Mouse (Mus musculus) heart, postnatal 0 days (tissue): ENCODE measurements at regions not wholly inside any gene's neighbourhood (a gene's known extent, or its start where the extent isn't known, plus 50 kb on each side); places are given as distances from the start of the nearest gene placed in this dataset.

Source experiments
- ATAC-seq: fragments of 200-750 bp; cut with Nextera tagmentation; 2 replicates; pipeline ENCODE4 v1.8.0; 2017; ENCODE audit warnings: low read depth, moderate number of reproducible peaks, moderate library complexity; ENCODE audit not compliant: insufficient read depth
- DNase-seq: peaks from one replicate; pipeline ENCODE4 v3.0.0-alpha.2; 2016; ENCODE audit warnings: low spot score
- H3K27ac ChIP-seq: fragments of 300-500 bp; sonication (generic); 2 replicates; pipeline ENCODE4 v1.5.1; 2014; ENCODE audit warnings: low read depth, mild to moderate bottlenecking
- H3K27me3 ChIP-seq: fragments of 300-500 bp; sonication (generic); 2 replicates; pipeline ENCODE4 v1.6.1; 2014; ENCODE audit warnings: low read length, mixed read lengths; ENCODE audit not compliant: control insufficient read depth, insufficient read depth
- H3K36me3 ChIP-seq: fragments of 300-500 bp; sonication (generic); replicated peaks from 2 replicates; pipeline ENCODE4 v1.6.1; 2014; ENCODE audit warnings: low read length, mixed read lengths; ENCODE audit not compliant: control insufficient read depth, insufficient read depth
- H3K4me1 ChIP-seq: fragments of 300-500 bp; sonication (generic); 2 replicates; pipeline ENCODE4 v1.6.1; 2014; ENCODE audit warnings: antibody characterized with exemption; ENCODE audit not compliant: control insufficient read depth, insufficient read depth
- H3K4me2 ChIP-seq: fragments of 300-500 bp; sonication (generic); 2 replicates; pipeline ENCODE4 v1.6.1; 2014; ENCODE audit warnings: low read depth, mild to moderate bottlenecking, low read length, moderate library complexity
- H3K4me3 ChIP-seq: fragments of 300-500 bp; sonication (generic); 2 replicates; pipeline ENCODE4 v1.5.1; 2014; ENCODE audit warnings: low read depth, low read length
- H3K9ac ChIP-seq: fragments of 300-500 bp; sonication (generic); replicated peaks from 2 replicates; pipeline ENCODE4 v1.6.1; 2014; ENCODE audit warnings: low read depth, low read length, mixed read lengths
- H3K9me3 ChIP-seq: fragments of 300-500 bp; sonication (generic); replicated peaks from 2 replicates; pipeline ENCODE4 v1.6.1; 2016; ENCODE audit warnings: low read length; ENCODE audit not compliant: control insufficient read depth
- CTCF ChIP-seq: IDR thresholded peaks from 2 replicates; pipeline ENCODE4 v1.5.1; 2016; ENCODE audit warnings: antibody characterized with exemption, control low read depth, low read depth
- EP300 ChIP-seq: IDR thresholded peaks from 2 replicates; pipeline ENCODE4 v1.6.1; 2016; ENCODE audit warnings: antibody characterized with exemption, low read depth
- WGBS: fragments of 180-500 bp; shearing (Covaris S2); extraction: QIAGEN DNeasy Blood & Tissue Kit; methylation state at CpG from one replicate; pipeline ENCODE4 v1.1.7; 2014; 5-methylcytosine and 5-hydroxymethylcytosine counted together

- Histone ChIP-seq H3K4me2 (no peak overlapping the region), H3K36me3 (no peaks in the 10 kb centered on the region), H3K9ac (no peak overlapping the region), H3K9me3 (no peaks in the 10 kb centered on the region), H3K4me3 (no peak overlapping the region), H3K27ac (no peak overlapping the region), H3K4me1 (no peaks in the 10 kb centered on the region), H3K27me3 (no peaks in the 10 kb centered on the region)
- ATAC-seq (no peak), DNase-seq (no peak)
- WGBS = 58% methylated on average over 4 of the region's 4 CpGs
- TF ChIP-seq CTCF = no peak
- no peak for TF ChIP-seq EP300
Measured at GRCm38 (mm10) chr4:56238496-56239488, 501.1 kb upstream of the Gm26657 start.

- DNase-seq (no peak), ATAC-seq (no peak)
- WGBS = 62% methylated on average over 7 of the region's 7 CpGs
- TF ChIP-seq CTCF (no peak), EP300 (no peak)
- no peaks in the 10 kb centered on the region for H3K9me3 ChIP-seq
- no peaks in the 10 kb centered on the region for H3K4me1 ChIP-seq
- H3K27me3 ChIP-seq = no peaks in the 10 kb centered on the region
- no peak overlapping the region for H3K27ac ChIP-seq
- no peak overlapping the region for H3K9ac ChIP-seq
- no peaks in the 10 kb centered on the region for H3K36me3 ChIP-seq
- no peak overlapping the region for H3K4me3 ChIP-seq
- no peak overlapping the region for H3K4me2 ChIP-seq
Measured at GRCm38 (mm10) chr4:56231414-56231813, 508.5 kb upstream of the Gm26657 start.

- Histone ChIP-seq H3K4me2 (no peak overlapping the region), H3K4me1 (no peaks in the 10 kb centered on the region), H3K36me3 (no peaks in the 10 kb centered on the region), H3K4me3 (no peak overlapping the region), H3K9ac (no peak overlapping the region), H3K27ac (no peak overlapping the region), H3K27me3 (no peaks in the 10 kb centered on the region), H3K9me3 (no peaks in the 10 kb centered on the region)
- ATAC-seq (no peak), DNase-seq (no peak)
- TF ChIP-seq CTCF (no peak), EP300 (no peak)
- 83% methylated on average over 1 of the region's 1 CpGs for WGBS
Measured at GRCm38 (mm10) chr4:56230451-56230850, 509.4 kb upstream of the Gm26657 start.

GRCm38 (mm10) chr4:56226493-56226892 is 513.4 kb upstream of the Gm26657 start:
- Histone ChIP-seq H3K9me3 (no peaks in the 10 kb centered on the region), H3K9ac (no peak overlapping the region), H3K36me3 (no peaks in the 10 kb centered on the region), H3K4me2 (no peak overlapping the region), H3K27ac (no peak overlapping the region), H3K4me1 (no peaks in the 10 kb centered on the region), H3K4me3 (no peak overlapping the region), H3K27me3 (no peaks in the 10 kb centered on the region)
- ATAC-seq (no peak), DNase-seq (no peak)
- no peak for TF ChIP-seq CTCF
- TF ChIP-seq EP300 = no peak
- WGBS = 91% methylated on average over 1 of the region's 1 CpGs

- Histone ChIP-seq H3K4me3 (no peak overlapping the region), H3K9me3 (no peaks in the 10 kb centered on the region), H3K4me1 (no peaks in the 10 kb centered on the region), H3K36me3 (no peaks in the 10 kb centered on the region), H3K4me2 (no peak overlapping the region), H3K9ac (no peak overlapping the region), H3K27me3 (no peaks in the 10 kb centered on the region), H3K27ac (no peak overlapping the region)
- WGBS = 42% methylated on average over 3 of the region's 3 CpGs
- ATAC-seq (no peak), DNase-seq (no peak)
- no peak for TF ChIP-seq CTCF
- no peak for TF ChIP-seq EP300
Measured at GRCm38 (mm10) chr4:56224542-56224941, 515.3 kb upstream of the Gm26657 start.
